In the genomic region with DNA sequence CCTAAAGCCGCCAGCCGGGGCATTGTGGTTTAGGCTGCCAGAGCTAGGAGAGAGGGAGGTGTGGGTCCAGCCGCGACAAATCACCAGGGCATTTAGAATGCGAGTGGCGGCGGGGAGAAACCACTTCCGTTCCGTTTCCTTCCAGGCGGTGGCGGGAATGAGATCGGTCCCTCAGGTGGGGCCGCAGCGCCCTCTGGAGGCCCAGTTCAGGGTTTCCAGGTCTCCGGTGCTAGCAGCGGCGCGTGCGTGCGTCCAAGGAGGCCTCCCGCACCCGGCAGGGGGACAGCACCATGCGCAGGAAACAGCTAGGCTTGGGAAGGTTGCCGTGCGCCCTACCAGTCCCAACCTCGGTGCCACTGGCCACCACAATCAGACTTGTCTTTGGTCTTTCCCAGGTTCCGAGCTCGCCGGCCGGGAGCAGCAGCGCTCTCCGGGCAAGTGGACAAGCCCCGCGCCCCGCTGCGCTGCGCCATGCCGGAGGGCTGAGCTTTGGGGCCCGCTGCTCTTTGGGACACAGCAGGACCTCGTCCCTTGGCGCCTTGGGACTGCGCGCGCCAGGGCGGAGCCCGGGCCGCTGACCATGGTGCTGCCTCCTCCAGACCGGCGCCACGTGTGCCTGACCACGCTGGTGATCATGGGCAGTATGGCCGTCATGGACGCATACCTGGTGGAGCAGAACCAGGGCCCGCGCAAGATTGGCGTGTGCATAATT, we compare ENCODE assay signal across 8 mouse cellular contexts. TPM values are rescaled to one million over a fixed set of nuclear protein-coding genes. Genes with fewer than 3 reads are reported as not detected.
DNase-seq lines count a peak whose midpoint lies in the region; ATAC-seq and TF ChIP-seq lines count a peak whose summit lies in the region.

No protein-coding gene starts in this region.

- H3K9me3 ChIP-seq in forebrain, embryonic 10.5 days, result peaks cover 11% of the 10 kb centered on the region; the same call in 1 of the 2 replicates
- no peaks in the 10 kb centered on the region for H3K9me3 ChIP-seq in heart, postnatal 0 days (replicated peaks; ENCODE audit: control insufficient read depth, low read length)
- no peaks in the 10 kb centered on the region for H3K9me3 ChIP-seq in liver, embryonic 14.5 days (ENCODE audit: control insufficient read depth, low read length)
- no peaks in the 10 kb centered on the region for H3K9me3 ChIP-seq in neural tube, embryonic 12.5 days
- no peaks in the 10 kb centered on the region for H3K9me3 ChIP-seq in stomach, embryonic 16.5 days (replicated peaks; ENCODE audit: control insufficient read depth, low read length)

- WGBS in forebrain, embryonic 10.5 days, result 4% methylated on average over 56 of the region's 56 CpGs
- 4% methylated on average over 56 of the region's 56 CpGs for WGBS in heart, postnatal 0 days
- 4% methylated on average over 54 of the region's 56 CpGs for WGBS in liver, embryonic 14.5 days (ENCODE audit: insufficient replicate concordance)
- WGBS in neural tube, embryonic 12.5 days, result 5% methylated on average over 56 of the region's 56 CpGs
- 4% methylated on average over 56 of the region's 56 CpGs for WGBS in stomach, embryonic 16.5 days

- peak; percentile 74; the same call in 1 of the 2 replicates for ATAC-seq in heart, postnatal 0 days (ENCODE audit: insufficient read depth, low read depth)
- peak; percentile 45; the same call in 1 of the 2 replicates for ATAC-seq in liver, embryonic 14.5 days (ENCODE audit: insufficient read depth)
- peak; percentile 52 for ATAC-seq in neural tube, embryonic 12.5 days (ENCODE audit: low FRiP score, low read depth)
- ATAC-seq in stomach, embryonic 16.5 days (ENCODE audit: insufficient read depth, low FRiP score), result peak; percentile 38

- no peak overlapping the region for H3K9ac ChIP-seq in heart, postnatal 0 days (replicated peaks; ENCODE audit: low read depth, low read length)
- no peak overlapping the region for H3K9ac ChIP-seq in liver, embryonic 14.5 days (replicated peaks)
- H3K9ac ChIP-seq in neural tube, embryonic 12.5 days, result peak overlapping the region; percentile 55
- H3K9ac ChIP-seq in stomach, embryonic 16.5 days (ENCODE audit: low read length), result peak overlapping the region; percentile 54

- peaks cover 4% of the 10 kb centered on the region; the same call in 1 of the 2 replicates for H3K4me1 ChIP-seq in brown adipose tissue, adult 24 weeks (ENCODE audit: control insufficient read depth, insufficient read depth, insufficient read length, low read length)
- H3K4me1 ChIP-seq in forebrain, embryonic 10.5 days, result peaks cover 32% of the 10 kb centered on the region
- H3K4me1 ChIP-seq in heart, postnatal 0 days (ENCODE audit: control insufficient read depth, insufficient read depth), result peaks cover 14% of the 10 kb centered on the region
- no peaks in the 10 kb centered on the region for H3K4me1 ChIP-seq in liver, embryonic 14.5 days (replicated peaks; ENCODE audit: control insufficient read depth in 2 of 2, insufficient read depth in 2 of 2, low read length in 1 of 2)
- H3K4me1 ChIP-seq in neural tube, embryonic 12.5 days, result peaks cover 20% of the 10 kb centered on the region
- H3K4me1 ChIP-seq in stomach, embryonic 16.5 days (ENCODE audit: control insufficient read depth, insufficient read depth, low read length), result peaks cover 20% of the 10 kb centered on the region

- H3K4me3 ChIP-seq in brown adipose tissue, adult 24 weeks (ENCODE audit: insufficient read depth, low read depth, low read length), result peak overlapping the region; percentile 6; the same call in 1 of the 2 replicates
- H3K4me3 ChIP-seq in forebrain, embryonic 10.5 days, result peak overlapping the region; percentile 72
- peak overlapping the region; percentile 35 for H3K4me3 ChIP-seq in heart, postnatal 0 days (ENCODE audit: low read depth, low read length)
- no peak overlapping the region for H3K4me3 ChIP-seq in liver, embryonic 14.5 days (ENCODE audit: insufficient read depth in 1 of 2, low read depth in 2 of 2, low read length in 2 of 2)
- peak overlapping the region; percentile 40 for H3K4me3 ChIP-seq in neural tube, embryonic 12.5 days
- H3K4me3 ChIP-seq in stomach, embryonic 16.5 days (replicated peaks; ENCODE audit: low read length), result peak overlapping the region; percentile 46

- H3K27me3 ChIP-seq in forebrain, embryonic 10.5 days (ENCODE audit: poor library complexity, severe bottlenecking), result peaks cover 58% of the 10 kb centered on the region
- H3K27me3 ChIP-seq in heart, postnatal 0 days (ENCODE audit: control insufficient read depth, insufficient read depth, low read length), result peaks cover 46% of the 10 kb centered on the region
- peaks cover 34% of the 10 kb centered on the region for H3K27me3 ChIP-seq in liver, embryonic 14.5 days (ENCODE audit: control insufficient read depth, insufficient read depth, low read length)
- peaks cover 4% of the 10 kb centered on the region; the same call in 1 of the 2 replicates for H3K27me3 ChIP-seq in neural tube, embryonic 12.5 days (replicated peaks)
- peaks cover 21% of the 10 kb centered on the region for H3K27me3 ChIP-seq in stomach, embryonic 16.5 days (ENCODE audit: control insufficient read depth, insufficient read depth, low read length)

- peak; percentile 58 for TF ChIP-seq CTCF in heart, postnatal 0 days (IDR thresholded peaks at IDR 0.05; ENCODE audit: low read depth)
- peak; percentile 84 for TF ChIP-seq CTCF in liver, embryonic 14.5 days (IDR thresholded peaks at IDR 0.05; ENCODE audit: low read depth)

- DNase-seq in CD8-positive naive resting alpha-beta T cell, adult 2 months (ENCODE audit: low read depth in 2 of 2, low spot score in 2 of 2), result peak; percentile 71 to 81
- peak; percentile 87 for DNase-seq in forebrain, embryonic 10.5 days (ENCODE audit: extremely low spot score, low spot score)
- peak; percentile 40 for DNase-seq in heart, postnatal 0 days (ENCODE audit: low spot score)
- peak; percentile 48 to 82 for DNase-seq in kidney, postnatal 36 days
- DNase-seq in liver, embryonic 14.5 days (ENCODE audit: low read depth in 3 of 3, low spot score in 3 of 3), result peak; percentile 15 to 27 (median 19)

- TF ChIP-seq EP300 in heart, postnatal 0 days (IDR thresholded peaks at IDR 0.05; ENCODE audit: low read depth), result no peak
- TF ChIP-seq EP300 in liver, embryonic 14.5 days (IDR thresholded peaks at IDR 0.05; ENCODE audit: low read depth), result no peak

- peak overlapping the region; percentile 72 for H3K4me2 ChIP-seq in heart, postnatal 0 days (ENCODE audit: low read depth, low read length)
- H3K4me2 ChIP-seq in liver, embryonic 14.5 days (ENCODE audit: low read depth), result peak overlapping the region; percentile 54
- peak overlapping the region; percentile 90 for H3K4me2 ChIP-seq in neural tube, embryonic 12.5 days (replicated peaks)
- peak overlapping the region; percentile 77 for H3K4me2 ChIP-seq in stomach, embryonic 16.5 days (ENCODE audit: low read depth, low read length)

- H3K36me3 ChIP-seq in forebrain, embryonic 10.5 days (replicated peaks), result peaks cover 33% of the 10 kb centered on the region
- no peaks in the 10 kb centered on the region for H3K36me3 ChIP-seq in heart, postnatal 0 days (replicated peaks; ENCODE audit: control insufficient read depth, insufficient read depth, low read length)
- no peaks in the 10 kb centered on the region for H3K36me3 ChIP-seq in liver, embryonic 14.5 days (replicated peaks; ENCODE audit: control insufficient read depth, insufficient read depth, low read depth)
- peaks cover 25% of the 10 kb centered on the region for H3K36me3 ChIP-seq in neural tube, embryonic 12.5 days
- H3K36me3 ChIP-seq in stomach, embryonic 16.5 days (ENCODE audit: control insufficient read depth, insufficient read depth, low read length), result 0 out of 2 replicates have a peak, but pooled peaks cover 7% of the 10 kb centered on the region

- H3K27ac ChIP-seq in brown adipose tissue, adult 24 weeks (replicated peaks; ENCODE audit: low read depth, low read length), result no peak overlapping the region
- H3K27ac ChIP-seq in forebrain, embryonic 10.5 days, result peak overlapping the region; percentile 78
- no peak overlapping the region for H3K27ac ChIP-seq in heart, postnatal 0 days (ENCODE audit: low read depth)
- no peak overlapping the region for H3K27ac ChIP-seq in liver, embryonic 14.5 days
- H3K27ac ChIP-seq in neural tube, embryonic 12.5 days, result no peak overlapping the region
- no peak overlapping the region for H3K27ac ChIP-seq in stomach, embryonic 16.5 days (ENCODE audit: low read length)

RNA-seq across cellular contexts. Expression of gene Tmem121, which starts 2.0 kb away (rescaled TPM):
- polyA plus RNA-seq in brown adipose tissue, adult 24 weeks (2012; ENCODE audit: insufficient read depth, insufficient read length, missing spikeins), result not detected in 2 replicates
- polyA plus RNA-seq in forebrain, embryonic 10.5 days (2016; fragmentation: Nextera tagmentation; extraction: Ambion mirVana), result 18.7 and 20.3 TPM in 2 replicates
- total RNA-seq in heart, postnatal 0 days (2014; rRNA removed; ENCODE audit: low replicate concordance), result 0.97 and 4.8 TPM in 2 replicates
- polyA plus RNA-seq in heart, postnatal 0 days (2015; fragmentation: Nextera tagmentation; extraction: Ambion mirVana), result 1.2 TPM in 2 replicates
- polyA plus RNA-seq in liver, embryonic 14.5 days (2012; rRNA removed), result 0.29 and 0.54 TPM in 2 replicates
- 0.11 TPM in 1 of 2 replicates, not detected in the other for polyA plus RNA-seq in liver, embryonic 14.5 days (2014; fragmentation: Nextera tagmentation; extraction: Ambion mirVana)
- 23.5 and 28.0 TPM in 2 replicates for polyA plus RNA-seq in neural tube, embryonic 12.5 days (2016; fragmentation: Nextera tagmentation; extraction: Ambion mirVana)
- polyA plus RNA-seq in stomach, embryonic 16.5 days (2015; fragmentation: Nextera tagmentation; extraction: Ambion mirVana), result 4.6 and 6.5 TPM in 2 replicates

RNA-seq across cellular contexts. Expression of gene Tedc1, which starts 31.5 kb away (rescaled TPM):
- not detected in 2 replicates for polyA plus RNA-seq in brown adipose tissue, adult 24 weeks (2012; ENCODE audit: insufficient read depth, insufficient read length, missing spikeins)
- polyA plus RNA-seq in forebrain, embryonic 10.5 days (2016; fragmentation: Nextera tagmentation; extraction: Ambion mirVana), result 66.4 and 69.6 TPM in 2 replicates
- 6.7 and 16.5 TPM in 2 replicates for total RNA-seq in heart, postnatal 0 days (2014; rRNA removed; ENCODE audit: low replicate concordance)
- 4.5 and 4.9 TPM in 2 replicates for polyA plus RNA-seq in heart, postnatal 0 days (2015; fragmentation: Nextera tagmentation; extraction: Ambion mirVana)
- 8.2 and 12.0 TPM in 2 replicates for polyA plus RNA-seq in liver, embryonic 14.5 days (2012; rRNA removed)
- 6.4 and 6.8 TPM in 2 replicates for polyA plus RNA-seq in liver, embryonic 14.5 days (2014; fragmentation: Nextera tagmentation; extraction: Ambion mirVana)
- 32.3 and 32.9 TPM in 2 replicates for polyA plus RNA-seq in neural tube, embryonic 12.5 days (2016; fragmentation: Nextera tagmentation; extraction: Ambion mirVana)
- polyA plus RNA-seq in stomach, embryonic 16.5 days (2015; fragmentation: Nextera tagmentation; extraction: Ambion mirVana), result 24.0 and 24.3 TPM in 2 replicates

RNA-seq across cellular contexts. Expression of gene Crip1, which starts 41.6 kb away (rescaled TPM):
- polyA plus RNA-seq in brown adipose tissue, adult 24 weeks (2012; ENCODE audit: insufficient read depth, insufficient read length, missing spikeins), result 117 and 127 TPM in 2 replicates
- 59.2 and 59.5 TPM in 2 replicates for polyA plus RNA-seq in forebrain, embryonic 10.5 days (2016; fragmentation: Nextera tagmentation; extraction: Ambion mirVana)
- 286 and 487 TPM in 2 replicates for total RNA-seq in heart, postnatal 0 days (2014; rRNA removed; ENCODE audit: low replicate concordance)
- polyA plus RNA-seq in heart, postnatal 0 days (2015; fragmentation: Nextera tagmentation; extraction: Ambion mirVana), result 831 and 871 TPM in 2 replicates
- 41.5 and 87.7 TPM in 2 replicates for polyA plus RNA-seq in liver, embryonic 14.5 days (2012; rRNA removed)
- polyA plus RNA-seq in liver, embryonic 14.5 days (2014; fragmentation: Nextera tagmentation; extraction: Ambion mirVana), result 100.0 and 101 TPM in 2 replicates
- 59.9 and 65.8 TPM in 2 replicates for polyA plus RNA-seq in neural tube, embryonic 12.5 days (2016; fragmentation: Nextera tagmentation; extraction: Ambion mirVana)
- polyA plus RNA-seq in stomach, embryonic 16.5 days (2015; fragmentation: Nextera tagmentation; extraction: Ambion mirVana), result 350 and 360 TPM in 2 replicates

RNA-seq across cellular contexts. Expression of gene Crip2, which starts 47.7 kb away (rescaled TPM):
- 29.0 and 29.8 TPM in 2 replicates for polyA plus RNA-seq in brown adipose tissue, adult 24 weeks (2012; ENCODE audit: insufficient read depth, insufficient read length, missing spikeins)
- 172 and 182 TPM in 2 replicates for polyA plus RNA-seq in forebrain, embryonic 10.5 days (2016; fragmentation: Nextera tagmentation; extraction: Ambion mirVana)
- 1,394 and 1,556 TPM in 2 replicates for total RNA-seq in heart, postnatal 0 days (2014; rRNA removed; ENCODE audit: low replicate concordance)
- polyA plus RNA-seq in heart, postnatal 0 days (2015; fragmentation: Nextera tagmentation; extraction: Ambion mirVana), result 2,321 and 2,395 TPM in 2 replicates
- polyA plus RNA-seq in liver, embryonic 14.5 days (2012; rRNA removed), result 29.3 and 37.4 TPM in 2 replicates
- 35.0 and 38.1 TPM in 2 replicates for polyA plus RNA-seq in liver, embryonic 14.5 days (2014; fragmentation: Nextera tagmentation; extraction: Ambion mirVana)
- 267 TPM in 2 replicates for polyA plus RNA-seq in neural tube, embryonic 12.5 days (2016; fragmentation: Nextera tagmentation; extraction: Ambion mirVana)
- polyA plus RNA-seq in stomach, embryonic 16.5 days (2015; fragmentation: Nextera tagmentation; extraction: Ambion mirVana), result 140 and 142 TPM in 2 replicates

Comparison
In these comparisons a context has a peak if more than half of its experiments do, and no peak if none do; other contexts are left out.
1. DNase-seq: peak in every context shown above with its lines; median percentile 87 in forebrain, embryonic 10.5 days; 76 in CD8-positive naive resting alpha-beta T cell, adult 2 months; 65 in kidney, postnatal 36 days; 40 in heart, postnatal 0 days; 19 in liver, embryonic 14.5 days.
2. H3K4me3 ChIP-seq: peak in brown adipose tissue, adult 24 weeks (single experiment), forebrain, embryonic 10.5 days (single experiment), heart, postnatal 0 days (single experiment), neural tube, embryonic 12.5 days (single experiment) and stomach, embryonic 16.5 days (single experiment); none in liver, embryonic 14.5 days (0 of 2).
3. H3K9ac ChIP-seq: peak in neural tube, embryonic 12.5 days (single experiment) and stomach, embryonic 16.5 days (single experiment); none in heart, postnatal 0 days (single experiment) and liver, embryonic 14.5 days (single experiment).
4. Peak in every context shown above with its lines, with median percentiles within 50 percentile points of each other: ATAC-seq and H3K4me2 ChIP-seq.